Mouse (Mus musculus) heart, adult 9 months (tissue): ENCODE results near the gene Mrps24.

Source experiments
- DNase-seq, 2 experiments: peaks; one replicate each; pipeline ENCODE4 v3.0.0; 2022; ENCODE audit warnings: low spot score in 2 of 2

Gene Mrps24

GRCm38 (mm10) chr11:5706874-5707529 lies 8.5 kb downstream of the Mrps24 start:
- peak in 1 of 2 experiments; percentile 33 for DNase-seq

DNA sequence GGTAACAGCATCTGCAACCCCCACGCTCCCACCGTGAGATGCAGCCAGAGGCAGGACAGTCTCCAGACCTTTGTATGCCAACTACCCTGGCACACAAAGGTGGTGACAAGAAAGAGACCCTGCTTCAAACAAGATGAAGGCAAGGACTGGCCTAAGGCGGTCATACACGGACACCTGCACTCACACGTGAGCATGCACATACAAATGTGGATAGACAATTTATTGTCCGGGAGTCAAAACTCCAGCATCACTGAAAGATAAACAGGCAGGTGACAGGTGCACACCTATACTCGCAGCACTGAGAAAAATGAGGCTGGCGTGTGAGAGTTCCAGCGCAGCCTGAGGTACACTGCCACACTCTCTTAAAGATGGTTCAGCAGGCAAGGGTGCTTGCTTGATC lies 9.5 kb downstream of the Mrps24 start:
- DNase-seq = no peak

DNA sequence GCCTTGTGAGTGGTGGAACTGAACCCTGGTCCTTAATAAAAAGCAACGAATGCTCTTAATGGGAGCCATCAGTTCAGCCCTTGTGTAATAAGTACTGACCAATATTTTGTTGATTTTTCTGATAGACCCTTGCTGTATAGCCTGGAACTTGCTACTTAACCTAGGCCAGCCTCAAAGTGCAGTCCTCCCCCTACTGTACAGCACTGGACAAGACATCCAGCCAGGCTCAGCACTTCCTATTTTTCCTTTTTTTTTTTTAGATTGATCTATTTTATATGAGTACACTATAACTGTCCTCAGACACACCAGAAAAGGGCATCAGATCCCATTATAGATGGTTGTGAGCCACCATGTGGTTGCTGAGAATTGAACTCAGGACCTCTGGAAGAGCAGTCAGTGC lies 12.1 kb downstream of the Mrps24 start:
- DNase-seq = no peak

- DNase-seq = no peak
Observed at GRCm38 (mm10) chr11:5702957-5703332, 12.5 kb downstream of the Mrps24 start.

- no peak for DNase-seq
Observed at GRCm38 (mm10) chr11:5702271-5702956, 13.1 kb downstream of the Mrps24 start.

DNA sequence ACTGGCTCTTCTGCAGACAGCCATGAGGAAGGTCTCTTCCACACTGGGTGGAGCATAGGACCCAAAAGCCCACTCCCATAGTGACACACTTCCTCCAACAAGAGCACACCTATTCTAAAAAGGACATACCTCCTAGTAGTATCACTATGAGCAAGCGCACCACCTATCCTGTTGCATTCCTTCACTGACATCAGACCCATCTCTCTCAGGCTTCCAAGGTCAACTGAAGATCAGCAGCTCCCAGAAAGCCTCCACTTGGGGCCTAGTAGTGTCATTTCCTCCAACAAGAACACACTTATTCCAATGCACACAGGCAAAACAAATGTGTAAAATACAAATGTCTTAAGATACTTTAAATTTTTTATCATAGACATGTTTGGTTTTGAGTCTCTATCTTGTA lies 13.7 kb downstream of the Mrps24 start:
- DNase-seq = no peak

DNA sequence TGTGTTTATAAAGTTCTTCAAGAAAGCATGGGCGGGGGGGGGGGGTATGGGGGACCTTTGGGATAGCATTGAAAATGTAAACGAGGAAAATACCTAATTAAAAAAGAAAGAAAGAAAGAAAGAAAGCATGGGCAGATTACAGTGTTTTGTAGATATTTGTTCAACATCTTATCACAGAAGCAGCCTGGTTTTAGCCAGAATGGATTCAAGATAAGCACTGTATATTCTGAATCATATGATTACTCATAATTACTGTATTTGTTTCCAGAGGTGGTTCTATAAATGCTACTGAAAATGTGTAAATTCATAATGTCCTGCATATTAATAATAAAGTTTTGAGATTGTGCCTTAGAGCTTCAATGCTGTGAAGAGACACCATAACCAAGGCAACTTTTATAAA lies 14.2 kb downstream of the Mrps24 start:
- DNase-seq = no peak

DNA sequence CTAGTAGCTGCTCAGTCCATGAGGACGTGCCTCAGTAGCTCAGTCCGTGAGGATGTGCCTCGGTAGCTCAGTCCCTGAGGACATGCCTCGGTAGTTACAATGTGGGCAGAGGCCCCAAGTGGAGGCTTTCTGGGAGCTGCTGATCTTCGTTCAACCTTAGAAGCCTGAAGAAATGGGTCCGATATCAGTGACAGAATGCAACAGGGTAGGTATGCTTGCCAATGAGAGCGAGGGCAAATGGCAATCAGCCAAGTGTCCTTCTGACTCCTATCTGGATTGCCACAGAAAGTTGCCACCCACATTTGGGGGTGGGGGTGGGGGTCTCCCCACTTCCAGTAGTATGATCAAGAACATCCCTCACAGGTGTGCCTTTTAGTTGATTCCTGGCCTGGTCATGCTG lies 14.7 kb downstream of the Mrps24 start:
- no peak for DNase-seq

GRCm38 (mm10) chr11:5691775-5692174 lies 23.7 kb downstream of the Mrps24 start:
- no peak for DNase-seq

DNA sequence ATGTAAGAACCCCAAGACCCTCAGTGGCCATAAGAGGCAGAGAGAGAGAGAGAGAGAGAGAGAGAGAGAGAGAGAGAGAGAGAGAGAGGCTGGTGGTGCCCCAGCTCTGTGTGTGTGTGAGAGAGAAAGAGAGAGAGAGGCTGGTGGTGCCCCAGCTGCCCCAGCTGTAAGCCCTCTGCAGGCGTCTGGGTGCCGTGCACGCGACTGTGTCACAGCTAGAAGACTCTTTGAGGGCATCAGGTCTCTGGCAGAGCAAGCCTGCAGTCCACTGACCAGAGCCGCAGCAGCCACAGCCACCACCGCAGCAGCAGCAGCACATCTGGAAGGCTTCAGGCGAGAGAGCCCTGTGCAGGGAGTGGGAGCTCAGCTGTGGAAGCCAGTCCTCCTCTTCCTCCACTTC lies 31.2 kb downstream of the Mrps24 start:
- DNase-seq = no peak

DNA sequence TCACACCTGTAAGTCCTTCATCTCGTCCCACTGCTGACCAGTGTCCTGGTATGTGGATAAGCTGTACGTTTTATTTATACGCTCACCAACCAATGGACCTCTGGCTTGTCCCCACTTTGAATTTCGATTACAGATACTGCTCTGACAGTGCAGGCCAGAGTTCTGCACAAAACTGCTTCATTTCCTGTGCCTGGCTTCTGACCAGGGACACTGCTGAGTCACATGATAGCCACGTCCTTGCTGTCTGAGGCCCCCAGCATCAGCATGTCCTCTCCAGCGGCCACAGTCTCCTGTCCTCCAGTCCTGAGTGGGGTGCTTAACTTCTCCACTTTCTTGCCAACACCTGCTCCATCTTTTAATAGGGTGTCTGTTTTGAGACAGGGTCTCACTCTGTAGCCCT lies 32.9 kb downstream of the Mrps24 start:
- DNase-seq = no peak
